Mouse (Mus musculus): ENCODE results near the gene Zfp213.

GRCm38 (mm10) chr17:23550856-23551255 is 13.2 kb downstream of the Zfp213 start:
- no peak for TF ChIP-seq POLR2A (IDR thresholded peaks at IDR 0.05; ENCODE audit: borderline replicate concordance, control insufficient read depth, low read depth, low read length)
- TF ChIP-seq CTCF (IDR thresholded peaks at IDR 0.05; ENCODE audit: control insufficient read depth, insufficient read depth, low read length), result no peak
